Mouse (Mus musculus) embryonic facial prominence, embryonic 11.5 days (tissue): ENCODE data around the gene Kif26b. TPM values are rescaled to one million over a fixed set of nuclear protein-coding genes. Genes with fewer than 3 reads are reported as not detected.
A peak's percentile ranks its signal among the peaks of the same experiment; 100 is the strongest.

ENCODE experiments used
- ATAC-seq: fragments of 200-750 bp; cut with Nextera tagmentation; replicated peaks from 2 replicates; pipeline ENCODE4 v1.8.0; 2017; ENCODE audit warnings: low read depth; ENCODE audit not compliant: insufficient number of reproducible peaks, low FRiP score, low TSS enrichment
- DNase-seq: peaks from one replicate; pipeline ENCODE4 v3.0.0-alpha.2; 2015; ENCODE audit warnings: low spot score
- H3K27ac ChIP-seq: fragments of 300-500 bp; sonication (generic); replicated peaks from 2 replicates; pipeline ENCODE4 v1.5.1; 2014; ENCODE audit warnings: mild to moderate bottlenecking, low read depth, low read length, control low read depth
- H3K27me3 ChIP-seq: fragments of 300-500 bp; sonication (generic); 2 replicates; pipeline ENCODE4 v1.6.1; 2014; ENCODE audit warnings: mild to moderate bottlenecking, low read length, moderate library complexity, mixed read lengths; ENCODE audit not compliant: control insufficient read depth, insufficient read depth
- H3K36me3 ChIP-seq: fragments of 300-500 bp; sonication (generic); replicated peaks from 2 replicates; pipeline ENCODE4 v1.6.1; 2014; ENCODE audit warnings: low read depth, mild to moderate bottlenecking, low read length, moderate library complexity, mixed read lengths; ENCODE audit not compliant: control insufficient read depth, insufficient read depth
- H3K4me1 ChIP-seq: fragments of 300-500 bp; sonication (generic); 2 replicates; pipeline ENCODE4 v1.6.1; 2014; ENCODE audit warnings: low read length, mixed read lengths; ENCODE audit not compliant: control insufficient read depth, insufficient read depth
- H3K4me2 ChIP-seq: fragments of 300-500 bp; sonication (generic); 2 replicates; pipeline ENCODE4 v1.6.1; 2014; ENCODE audit warnings: low read depth, mild to moderate bottlenecking, control low read depth, low read length, moderate library complexity
- H3K4me3 ChIP-seq: fragments of 300-500 bp; sonication (generic); 2 replicates; pipeline ENCODE4 v1.5.1; 2014; ENCODE audit warnings: low read depth, low read length, control low read depth
- H3K9ac ChIP-seq: fragments of 300-500 bp; sonication (generic); replicated peaks from 2 replicates; pipeline ENCODE4 v1.6.1; 2014; ENCODE audit warnings: mild to moderate bottlenecking, control low read depth, low read length
- H3K9me3 ChIP-seq: fragments of 300-500 bp; sonication (generic); replicated peaks from 2 replicates; pipeline ENCODE4 v1.6.1; 2016; ENCODE audit warnings: mild to moderate bottlenecking, low read length, inconsistent platforms, mixed read lengths; ENCODE audit not compliant: control insufficient read depth
- WGBS: fragments of 180-500 bp; shearing (Covaris S2); extraction: QIAGEN DNeasy Blood & Tissue Kit; methylation state at CpG from one replicate; pipeline ENCODE4 v1.1.7; 2014; 5-methylcytosine and 5-hydroxymethylcytosine counted together
- polyA plus RNA-seq: library from polyadenylated mRNA; unstranded; fragments of >200 nt; fragmentation: Nextera tagmentation; extraction: Ambion mirVana; gene quantifications from 2 replicates; pipeline ENCODE4 v1.2.1, GENCODE M21; 2014

Kif26b gene
- polyA plus RNA-seq, 1 experiment from 2014 or later: 12.3 TPM

- 54% methylated on average over 6 of the region's 6 CpGs for WGBS
- H3K9ac ChIP-seq: no peak overlapping the region
- H3K4me3 ChIP-seq: no peak overlapping the region
- H3K36me3 ChIP-seq: no peaks in the 10 kb centered on the region
- no peaks in the 10 kb centered on the region for H3K27me3 ChIP-seq
- H3K27ac ChIP-seq: no peak overlapping the region
- H3K9me3 ChIP-seq: no peaks in the 10 kb centered on the region
- H3K4me2 ChIP-seq: no peak overlapping the region
- H3K4me1 ChIP-seq: no peaks in the 10 kb centered on the region; the same call in 1 of the 2 replicates
- ATAC-seq: no peak
- peak; percentile 26 for DNase-seq
Observed at GRCm38 (mm10) chr1:178855974-178856373, 327.0 kb downstream of the Kif26b start.

GRCm38 (mm10) chr1:178860671-178861391 is 331.9 kb downstream of the Kif26b start:
- Histone ChIP-seq H3K4me3 (no peak overlapping the region), H3K4me2 (no peak overlapping the region; the same call in 1 of the 2 replicates), H3K27ac (no peak overlapping the region), H3K36me3 (no peaks in the 10 kb centered on the region), H3K27me3 (no peaks in the 10 kb centered on the region), H3K9me3 (no peaks in the 10 kb centered on the region), H3K4me1 (no peaks in the 10 kb centered on the region; the same call in 1 of the 2 replicates), H3K9ac (no peak overlapping the region)
- no peak for DNase-seq
- 73% methylated on average over 8 of the region's 8 CpGs for WGBS
- ATAC-seq: no peak

GRCm38 (mm10) chr1:178861392-178861762 is 332.5 kb downstream of the Kif26b start:
- H3K9ac ChIP-seq: no peak overlapping the region
- DNase-seq (no peak), ATAC-seq (no peak)
- no peaks in the 10 kb centered on the region for H3K36me3 ChIP-seq
- no peak overlapping the region for H3K27ac ChIP-seq
- no peaks in the 10 kb centered on the region; the same call in 1 of the 2 replicates for H3K4me1 ChIP-seq
- H3K4me2 ChIP-seq: no peak overlapping the region
- no peaks in the 10 kb centered on the region for H3K9me3 ChIP-seq
- H3K27me3 ChIP-seq: no peaks in the 10 kb centered on the region
- whole genome bisulfite sequencing: 86% methylated on average over 8 of the region's 8 CpGs
- H3K4me3 ChIP-seq: no peak overlapping the region

GRCm38 (mm10) chr1:178863756-178864155 is 334.8 kb downstream of the Kif26b start:
- H3K4me3 ChIP-seq: no peak overlapping the region
- no peaks in the 10 kb centered on the region for H3K9me3 ChIP-seq
- DNase-seq (no peak), ATAC-seq (no peak)
- no peak overlapping the region for H3K9ac ChIP-seq
- no peaks in the 10 kb centered on the region for H3K36me3 ChIP-seq
- H3K27me3 ChIP-seq: no peaks in the 10 kb centered on the region
- WGBS: 90% methylated on average over 6 of the region's 6 CpGs
- no peaks in the 10 kb centered on the region for H3K4me1 ChIP-seq
- H3K4me2 ChIP-seq: no peak overlapping the region
- H3K27ac ChIP-seq: no peak overlapping the region

- no peaks in the 10 kb centered on the region for H3K9me3 ChIP-seq
- H3K27me3 ChIP-seq: no peaks in the 10 kb centered on the region
- no peak overlapping the region for H3K9ac ChIP-seq
- 90% methylated on average over 4 of the region's 4 CpGs for WGBS
- no peaks in the 10 kb centered on the region for H3K36me3 ChIP-seq
- no peak overlapping the region for H3K4me3 ChIP-seq
- no peak overlapping the region for H3K27ac ChIP-seq
- H3K4me2 ChIP-seq: no peak overlapping the region
- no peaks in the 10 kb centered on the region for H3K4me1 ChIP-seq
- no peak for ATAC-seq
- no peak for DNase-seq
Observed at GRCm38 (mm10) chr1:178864297-178864696, 335.4 kb downstream of the Kif26b start.

GRCm38 (mm10) chr1:178866757-178867156 is 337.8 kb downstream of the Kif26b start:
- Histone ChIP-seq H3K4me3 (no peak overlapping the region), H3K9me3 (no peaks in the 10 kb centered on the region), H3K4me2 (no peak overlapping the region), H3K9ac (no peak overlapping the region), H3K27ac (no peak overlapping the region), H3K36me3 (no peaks in the 10 kb centered on the region), H3K27me3 (no peaks in the 10 kb centered on the region), H3K4me1 (no peaks in the 10 kb centered on the region)
- ATAC-seq (no peak), DNase-seq (no peak)
- WGBS: 89% methylated on average over 4 of the region's 4 CpGs

- WGBS: 81% methylated on average over 3 of the region's 3 CpGs
- H3K4me3 ChIP-seq: no peak overlapping the region
- ATAC-seq (no peak), DNase-seq (no peak)
- H3K36me3 ChIP-seq: no peaks in the 10 kb centered on the region
- no peaks in the 10 kb centered on the region for H3K4me1 ChIP-seq
- no peaks in the 10 kb centered on the region for H3K27me3 ChIP-seq
- H3K27ac ChIP-seq: no peak overlapping the region
- H3K9me3 ChIP-seq: no peaks in the 10 kb centered on the region
- H3K9ac ChIP-seq: no peak overlapping the region
- no peak overlapping the region for H3K4me2 ChIP-seq
Observed at GRCm38 (mm10) chr1:178871055-178871454, 342.1 kb downstream of the Kif26b start.

GRCm38 (mm10) chr1:178876926-178877325 is 348.0 kb downstream of the Kif26b start:
- WGBS: 66% methylated on average over 2 of the region's 2 CpGs
- no peak for ATAC-seq
- Histone ChIP-seq H3K4me2 (no peak overlapping the region), H3K9ac (no peak overlapping the region), H3K9me3 (no peaks in the 10 kb centered on the region), H3K36me3 (no peaks in the 10 kb centered on the region), H3K4me1 (no peaks in the 10 kb centered on the region), H3K4me3 (no peak overlapping the region), H3K27ac (no peak overlapping the region), H3K27me3 (no peaks in the 10 kb centered on the region)
- no peak for DNase-seq
